In the genomic region with DNA sequence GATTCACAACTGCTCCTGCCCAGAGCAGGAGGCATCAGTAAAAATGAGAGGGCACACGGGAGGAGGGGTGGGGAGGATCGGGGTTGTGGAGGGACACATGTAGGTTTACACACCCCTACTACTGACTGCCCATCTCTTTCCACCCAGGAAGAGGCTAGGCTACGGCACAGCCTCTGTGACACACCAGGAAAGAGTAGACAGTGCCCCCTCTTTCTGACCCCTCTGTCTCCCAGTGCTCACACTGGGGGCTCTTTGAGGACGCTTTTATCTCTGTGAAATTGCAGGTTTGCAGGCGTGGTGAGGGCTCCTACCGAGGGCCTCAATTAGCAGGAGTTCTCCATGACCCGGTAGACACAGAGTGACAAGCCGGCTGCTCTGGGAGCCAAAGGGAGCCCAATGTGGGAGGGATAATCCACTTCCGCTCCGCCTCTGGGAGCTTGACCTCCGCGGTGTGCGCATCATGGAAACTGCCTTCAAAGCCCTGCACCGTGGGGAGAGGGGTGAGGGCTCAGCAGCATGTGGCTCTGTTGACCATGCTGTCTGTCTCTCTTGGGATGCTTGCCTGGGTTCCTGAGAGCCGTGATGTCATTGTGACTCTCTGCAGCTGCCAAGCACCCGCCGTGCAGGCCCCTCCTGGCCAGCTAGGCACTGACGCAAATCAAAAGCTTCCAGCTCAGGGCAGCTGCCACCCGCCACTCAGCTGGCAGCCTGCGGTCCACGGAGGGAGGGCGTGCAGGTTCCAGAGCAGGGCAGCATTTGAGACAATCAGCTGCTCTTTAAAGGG, we compare ENCODE assay signal across 7 mouse cellular contexts.
DNase-seq lines count a peak whose midpoint lies in the region; ATAC-seq lines count a peak whose summit lies in the region.

No protein-coding gene starts in this region.

- peak; percentile 47 for ATAC-seq in intestine, embryonic 16.5 days
- peak; percentile 32; the same call in 1 of the 2 replicates for ATAC-seq in limb, embryonic 12.5 days (ENCODE audit: insufficient number of reproducible peaks, insufficient read depth, low FRiP score, low TSS enrichment, low read depth)
- ATAC-seq in midbrain, embryonic 16.5 days: peak; percentile 71
- ATAC-seq in stomach, embryonic 14.5 days (ENCODE audit: insufficient number of reproducible peaks, insufficient read depth, low FRiP score, low read depth): peak; percentile 38; the same call in 1 of the 2 replicates

- no peaks in the 10 kb centered on the region for H3K9me3 ChIP-seq in intestine, embryonic 16.5 days (ENCODE audit: control insufficient read depth, low read length)
- H3K9me3 ChIP-seq in limb, embryonic 12.5 days: no peaks in the 10 kb centered on the region
- H3K9me3 ChIP-seq in midbrain, embryonic 16.5 days (replicated peaks; ENCODE audit: control insufficient read depth, low read length, poor library complexity, severe bottlenecking): no peaks in the 10 kb centered on the region
- H3K9me3 ChIP-seq in stomach, embryonic 14.5 days (ENCODE audit: control insufficient read depth, low read depth, low read length): no peaks in the 10 kb centered on the region

- H3K27me3 ChIP-seq in intestine, embryonic 16.5 days (replicated peaks; ENCODE audit: control insufficient read depth, insufficient read depth, low read length): no peaks in the 10 kb centered on the region
- H3K27me3 ChIP-seq in limb, embryonic 12.5 days: no peaks in the 10 kb centered on the region; the same call in none of the 2 replicates
- H3K27me3 ChIP-seq in midbrain, embryonic 16.5 days (ENCODE audit: control insufficient read depth, insufficient read depth, low read depth, low read length): no peaks in the 10 kb centered on the region
- no peaks in the 10 kb centered on the region for H3K27me3 ChIP-seq in stomach, embryonic 14.5 days (ENCODE audit: control insufficient read depth, insufficient read depth, low read length)

- H3K4me2 ChIP-seq in intestine, embryonic 16.5 days (ENCODE audit: low read depth, low read length): 0 out of 2 replicates have a peak overlapping the region, but pooled peaks have one; percentile 4
- H3K4me2 ChIP-seq in limb, embryonic 12.5 days: peak overlapping the region; percentile 42
- H3K4me2 ChIP-seq in midbrain, embryonic 16.5 days (ENCODE audit: low read length): peak overlapping the region; percentile 23
- no peak overlapping the region for H3K4me2 ChIP-seq in stomach, embryonic 14.5 days (replicated peaks; ENCODE audit: low read depth, low read length)

- H3K27ac ChIP-seq in intestine, embryonic 16.5 days (ENCODE audit: low read length): no peak overlapping the region
- no peak overlapping the region for H3K27ac ChIP-seq in limb, embryonic 12.5 days
- peak overlapping the region; percentile 58 for H3K27ac ChIP-seq in midbrain, embryonic 16.5 days (ENCODE audit: low read length)
- H3K27ac ChIP-seq in stomach, embryonic 14.5 days (ENCODE audit: low read length): no peak overlapping the region

- peaks cover 25% of the 10 kb centered on the region for H3K4me1 ChIP-seq in intestine, embryonic 16.5 days (ENCODE audit: control insufficient read depth, insufficient read depth, low read length)
- peaks cover 24% of the 10 kb centered on the region for H3K4me1 ChIP-seq in limb, embryonic 12.5 days (replicated peaks)
- peaks cover 18% of the 10 kb centered on the region for H3K4me1 ChIP-seq in midbrain, embryonic 16.5 days (ENCODE audit: control insufficient read depth, insufficient read depth, low read length)
- peaks cover 26% of the 10 kb centered on the region for H3K4me1 ChIP-seq in stomach, embryonic 14.5 days (ENCODE audit: control insufficient read depth, insufficient read depth, low read length)

- 21% methylated on average over 22 of the region's 22 CpGs for WGBS in intestine, embryonic 16.5 days
- 11% methylated on average over 22 of the region's 22 CpGs for WGBS in limb, embryonic 12.5 days
- WGBS in midbrain, embryonic 16.5 days: 3% methylated on average over 22 of the region's 22 CpGs
- 16% methylated on average over 22 of the region's 22 CpGs for WGBS in stomach, embryonic 14.5 days

- peak; percentile 89 for DNase-seq in Muller cell, postnatal 12 days (ENCODE audit: inconsistent ontology term)
- DNase-seq in embryo, embryonic 10 days (ENCODE audit: low spot score): peak; percentile 77
- DNase-seq in heart, adult 18-20 months: peak; percentile 78 to 89

- no peaks in the 10 kb centered on the region for H3K36me3 ChIP-seq in intestine, embryonic 16.5 days (ENCODE audit: control insufficient read depth, insufficient read depth, low read length)
- H3K36me3 ChIP-seq in limb, embryonic 12.5 days: no peaks in the 10 kb centered on the region
- H3K36me3 ChIP-seq in midbrain, embryonic 16.5 days (ENCODE audit: control insufficient read depth, insufficient read depth, low read length): no peaks in the 10 kb centered on the region
- no peaks in the 10 kb centered on the region for H3K36me3 ChIP-seq in stomach, embryonic 14.5 days (ENCODE audit: control insufficient read depth, insufficient read depth, low read length)

- H3K4me3 ChIP-seq in intestine, embryonic 16.5 days (ENCODE audit: low read length): no peak overlapping the region
- no peak overlapping the region for H3K4me3 ChIP-seq in limb, embryonic 12.5 days (replicated peaks)
- H3K4me3 ChIP-seq in midbrain, embryonic 16.5 days (ENCODE audit: low read depth, low read length): no peak overlapping the region
- H3K4me3 ChIP-seq in stomach, embryonic 14.5 days (ENCODE audit: low read depth, low read length): no peak overlapping the region

- H3K9ac ChIP-seq in intestine, embryonic 16.5 days (ENCODE audit: low read depth, low read length): peak overlapping the region; percentile 30; the same call in 1 of the 2 replicates
- H3K9ac ChIP-seq in limb, embryonic 12.5 days (replicated peaks): 0 out of 2 replicates have a peak overlapping the region, but pooled peaks have one; percentile 18
- H3K9ac ChIP-seq in midbrain, embryonic 16.5 days (ENCODE audit: low read depth, low read length): peak overlapping the region; percentile 27; the same call in 1 of the 2 replicates
- no peak overlapping the region for H3K9ac ChIP-seq in stomach, embryonic 14.5 days (replicated peaks; ENCODE audit: low read depth, low read length)
